Mouse (Mus musculus) layer of hippocampus, postnatal 25 days (tissue): ENCODE measurements around the gene Sult4a1. TPM values are rescaled to one million over a fixed set of nuclear protein-coding genes. Genes with fewer than 3 reads are reported as not detected.
"Not testable (repeated sequence)": the region's sequence is repeated elsewhere in the genome, so short reads cannot be mapped to it uniquely, and the experiment has no call there.

Source experiments
- DNase-seq, 2 experiments: peaks; one replicate each; pipeline ENCODE4 v3.0.0; 2022; ENCODE audit warnings: mixed read lengths in 2 of 2, low spot score in 1 of 2; ENCODE audit errors: extremely low spot score in 1 of 2
- total RNA-seq, 2 experiments: library from RNA; stranded (reverse); gene quantifications; 2 replicates each; pipeline ENCODE4 v1.2.3; 2021

Gene Sult4a1
- total RNA-seq, 2 experiments from 2014 or later = 320 to 354 TPM

DNA sequence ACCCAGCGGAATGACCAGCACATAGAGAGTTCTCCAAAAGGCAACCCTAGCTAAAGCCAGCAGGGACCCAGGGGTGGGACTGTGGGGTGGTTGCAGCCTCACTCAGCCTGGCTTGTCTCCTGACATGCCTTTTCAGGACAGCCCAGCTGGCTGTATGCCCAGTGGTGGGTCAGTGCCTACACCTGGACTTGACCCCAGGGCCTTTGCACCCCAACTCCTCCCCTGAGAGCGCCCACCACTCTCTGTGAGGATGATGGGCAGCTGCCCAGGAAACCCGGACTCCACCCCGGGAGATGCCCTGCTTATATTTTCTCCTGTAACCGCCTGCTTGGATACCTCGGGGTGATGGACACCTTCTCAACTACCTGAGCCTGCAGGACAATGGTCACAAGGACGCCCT is 928 bp downstream of the Sult4a1 start:
- DNase-seq = no peak

DNA sequence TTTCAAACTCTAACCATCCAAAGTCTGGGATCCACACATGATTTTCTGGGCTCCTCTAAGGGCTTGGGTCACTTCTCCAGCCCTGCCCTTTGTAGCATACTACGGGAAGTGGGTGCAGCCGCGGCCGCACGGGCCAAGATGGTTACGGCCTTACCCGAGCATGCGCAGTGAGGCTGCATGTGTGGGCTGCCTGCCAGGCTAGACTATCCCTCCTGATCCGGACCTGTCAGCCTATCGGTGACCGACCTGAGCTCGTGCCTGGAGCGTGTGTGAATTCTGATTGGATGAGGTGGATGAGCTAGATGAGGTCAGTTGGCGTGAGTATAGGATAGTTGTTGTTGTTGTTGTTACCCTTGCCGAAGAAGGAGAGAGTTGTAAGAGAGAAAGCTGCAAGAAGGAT is 8.0 kb downstream of the Sult4a1 start:
- not testable (repeated sequence) for DNase-seq

DNA sequence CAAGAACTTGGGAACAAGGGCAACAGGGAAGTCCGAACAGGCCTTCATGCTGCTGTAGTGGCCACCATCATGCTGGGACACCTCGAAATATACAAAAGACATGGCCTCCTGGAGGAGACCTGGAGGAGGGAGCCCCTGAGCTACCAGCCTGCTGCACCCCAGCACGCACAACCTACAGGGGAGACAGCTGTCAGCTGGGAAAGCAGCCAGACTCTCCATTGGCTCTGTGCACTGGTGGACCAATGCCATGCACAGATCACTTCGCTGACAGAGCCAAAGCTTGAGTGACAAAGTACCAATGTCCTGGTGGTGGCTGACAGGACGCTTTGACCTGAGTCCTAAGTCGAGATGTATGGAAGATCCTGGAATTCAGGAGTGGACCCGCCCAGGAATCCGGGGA is 9.5 kb downstream of the Sult4a1 start:
- no peak for DNase-seq

DNA sequence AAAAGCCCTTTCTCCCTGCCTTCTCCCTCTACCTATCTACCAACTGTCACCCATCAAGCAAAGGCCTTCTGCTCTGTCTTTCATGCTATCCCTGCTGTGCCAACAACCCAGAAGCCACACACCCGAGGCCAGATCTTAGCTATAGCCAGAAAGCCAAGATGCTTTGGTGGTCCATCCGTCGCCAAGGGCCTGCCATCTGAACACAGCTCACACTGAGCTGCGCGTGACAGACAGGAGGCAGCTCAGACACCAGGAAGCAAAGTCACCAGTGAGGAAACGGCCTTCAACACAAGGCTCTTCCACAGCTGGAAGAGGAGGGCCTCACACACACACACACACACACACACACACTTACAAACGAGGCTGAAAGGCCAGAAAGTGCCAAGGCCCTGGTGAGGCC is 10.6 kb downstream of the Sult4a1 start:
- DNase-seq = no peak

DNA sequence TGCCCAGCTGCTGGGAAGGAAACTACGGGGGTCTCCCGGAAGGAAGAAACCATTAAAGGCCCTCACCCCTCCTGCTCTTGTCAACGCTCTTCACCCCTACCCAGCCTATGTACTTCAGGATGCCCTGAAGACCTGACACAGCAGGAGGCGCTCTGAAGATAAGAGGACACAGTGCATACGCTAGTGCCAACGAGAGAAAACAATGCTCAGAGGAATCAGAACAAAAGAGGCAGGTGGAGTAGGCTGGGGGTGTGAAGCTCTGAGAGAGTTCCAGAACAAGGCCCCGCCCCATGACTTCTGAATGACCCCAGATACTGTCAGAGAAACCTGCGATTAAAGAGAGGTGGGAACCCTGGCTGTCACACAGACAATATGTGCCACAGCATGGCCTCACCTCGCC is 18.8 kb downstream of the Sult4a1 start:
- no peak for DNase-seq

DNA sequence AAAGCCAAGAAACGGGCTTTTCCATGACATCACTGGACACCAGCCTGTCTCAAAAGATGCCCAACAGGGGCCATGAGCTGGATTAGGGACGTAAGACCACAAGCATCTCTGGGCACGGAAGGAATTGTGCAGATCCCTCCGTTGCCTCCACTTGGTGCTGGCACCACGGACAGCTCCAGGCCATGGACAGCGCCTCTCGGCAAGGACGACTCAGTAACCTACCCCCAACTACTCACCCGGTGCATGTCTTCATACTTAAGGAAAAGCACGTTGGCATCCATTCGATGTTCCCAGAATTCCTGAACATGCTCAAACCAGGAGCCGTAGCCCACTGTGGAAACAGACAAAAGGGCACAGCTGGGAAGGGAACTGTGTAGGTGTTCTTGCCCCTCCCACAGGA is 19.2 kb downstream of the Sult4a1 start:
- no peak for DNase-seq

DNA sequence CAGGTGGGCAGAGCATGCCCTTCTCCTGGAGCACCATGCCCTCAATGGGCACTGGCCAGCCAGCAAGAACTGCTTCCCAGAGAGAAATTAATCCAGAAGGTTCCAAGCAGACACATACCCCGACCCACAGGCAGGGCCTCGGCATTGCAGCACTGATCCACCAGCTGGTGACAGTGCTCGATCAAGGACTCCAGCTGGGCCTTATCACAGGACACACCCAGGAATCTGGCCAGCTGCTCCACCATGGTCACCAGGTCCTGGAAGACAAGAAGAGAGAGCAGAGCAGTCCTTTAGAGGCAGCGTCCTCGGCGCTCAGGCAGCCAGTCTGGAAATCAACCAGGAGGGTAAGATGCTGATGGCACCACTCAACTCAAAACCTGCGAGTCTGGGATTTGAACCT is 25.5 kb downstream of the Sult4a1 start:
- no peak for DNase-seq

DNA sequence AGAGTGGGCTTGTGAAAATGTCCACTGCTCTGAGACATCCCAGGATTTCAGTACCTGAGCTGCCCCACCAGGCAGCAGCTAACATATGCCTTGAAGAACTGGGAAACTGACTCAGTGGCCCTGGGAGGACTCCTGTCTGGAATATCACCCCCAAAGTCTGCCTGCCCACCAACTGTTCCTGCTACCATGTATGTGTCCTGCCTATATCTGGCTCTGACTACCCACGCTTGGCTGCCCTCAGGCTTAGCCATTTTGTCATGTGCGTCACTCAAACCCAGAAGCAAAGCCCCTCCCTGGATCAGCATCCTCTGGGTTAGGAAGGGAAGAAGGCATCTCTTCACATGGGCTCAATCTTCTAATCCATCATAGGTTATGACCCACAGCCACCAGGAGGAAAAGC is 26.0 kb downstream of the Sult4a1 start:
- DNase-seq = no peak

DNA sequence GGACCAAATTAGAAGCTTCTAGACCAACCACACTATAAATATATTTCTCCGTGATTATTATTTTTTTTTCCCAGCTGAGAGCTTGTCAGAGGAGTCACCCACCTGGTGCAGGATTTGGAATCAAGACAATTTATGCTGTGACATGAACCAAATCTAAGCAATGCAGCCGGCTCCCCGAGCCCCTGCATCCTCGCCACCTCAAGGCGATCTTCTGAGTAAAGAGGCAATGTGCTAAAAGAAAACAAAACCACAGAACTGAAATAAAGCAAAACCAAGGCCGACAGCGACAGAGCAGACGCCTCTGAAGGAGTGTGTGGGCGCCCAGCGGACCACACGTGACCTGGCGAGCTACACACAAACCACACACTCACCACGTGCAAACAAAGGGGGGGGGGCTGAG is 26.9 kb downstream of the Sult4a1 start:
- DNase-seq = no peak

DNA sequence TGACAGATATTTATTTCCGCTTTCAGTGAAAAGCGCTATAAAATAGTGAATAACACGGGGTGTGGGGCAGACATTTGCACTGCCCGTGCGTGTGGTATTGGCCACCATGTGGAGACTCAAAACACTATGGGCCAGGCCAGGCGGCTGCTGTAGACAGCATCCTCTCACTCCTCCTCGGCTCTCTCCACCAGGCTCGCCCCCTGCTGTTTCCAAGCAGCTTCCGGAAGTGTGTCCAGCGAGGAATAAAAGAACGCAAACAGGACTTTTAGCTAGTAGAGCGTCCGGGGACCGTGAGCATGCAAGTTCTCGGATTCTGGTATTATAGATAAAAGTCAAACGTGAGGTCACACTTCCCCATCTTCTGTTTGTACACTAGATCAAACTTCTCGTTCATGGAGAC is 28.4 kb downstream of the Sult4a1 start:
- no peak for DNase-seq

DNA sequence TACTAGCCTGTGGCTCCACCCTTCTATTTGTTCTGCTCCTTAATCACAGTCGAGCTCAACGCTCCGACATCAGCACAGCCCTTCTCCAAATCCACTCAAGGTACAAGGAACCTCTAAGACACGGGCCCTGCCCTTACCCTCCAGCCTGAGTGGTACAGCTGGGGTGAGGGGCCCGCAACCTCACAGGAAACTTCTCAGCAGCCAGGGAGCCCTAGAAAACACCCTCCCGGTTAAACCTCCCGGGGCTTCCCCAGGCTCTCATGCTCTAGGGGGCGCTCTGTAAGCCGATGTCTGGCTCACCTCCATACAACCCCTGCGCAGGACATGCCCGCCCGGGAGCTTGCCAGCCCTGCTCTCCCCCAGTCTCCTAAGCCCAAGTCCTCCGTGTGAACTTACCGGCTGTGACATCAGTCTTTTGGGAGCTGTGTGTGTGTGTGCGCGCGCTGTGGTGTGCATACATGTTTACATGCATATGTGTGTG is 30.8 kb downstream of the Sult4a1 start:
- DNase-seq = peak in 1 of 2 experiments; percentile 55

DNA sequence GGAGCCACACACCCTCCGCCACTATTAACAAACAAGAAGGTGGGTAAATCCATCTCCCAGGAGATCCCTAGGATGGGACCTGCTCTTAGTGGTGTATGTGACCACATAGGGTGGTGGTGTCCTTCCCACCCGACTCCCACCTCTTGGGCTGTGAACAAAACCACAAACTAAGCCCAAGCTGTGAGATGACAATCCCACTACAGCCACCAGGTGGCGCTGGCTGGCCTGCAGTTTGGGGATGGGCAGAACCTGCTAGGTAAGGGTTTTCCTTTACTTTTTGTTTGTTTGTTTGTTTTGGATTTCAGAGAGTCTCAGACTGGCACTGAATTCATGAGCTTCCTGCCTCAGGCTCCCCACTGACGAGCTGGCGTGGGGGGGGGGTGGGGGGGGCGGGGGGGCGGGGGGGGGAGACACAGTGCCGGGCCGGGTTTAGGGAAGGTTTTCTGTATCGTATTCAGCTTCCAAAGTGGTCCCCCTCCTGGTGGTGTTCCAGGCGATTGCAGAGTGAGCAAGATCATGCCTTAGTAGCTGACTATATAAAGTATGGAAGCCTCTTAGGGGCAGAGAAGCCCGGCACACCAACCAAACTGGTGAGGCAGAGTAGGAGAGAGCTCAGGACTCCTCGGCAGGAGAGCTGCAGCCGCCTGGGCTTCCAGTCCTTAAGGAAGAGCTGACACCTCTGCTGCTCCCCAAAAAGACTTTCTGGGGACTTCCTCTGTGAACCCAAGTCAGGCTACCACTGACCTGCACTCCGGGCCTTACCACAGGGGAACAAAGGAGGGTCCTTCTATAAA is 31.4 kb downstream of the Sult4a1 start:
- DNase-seq = peak; percentile 74 to 86

DNA sequence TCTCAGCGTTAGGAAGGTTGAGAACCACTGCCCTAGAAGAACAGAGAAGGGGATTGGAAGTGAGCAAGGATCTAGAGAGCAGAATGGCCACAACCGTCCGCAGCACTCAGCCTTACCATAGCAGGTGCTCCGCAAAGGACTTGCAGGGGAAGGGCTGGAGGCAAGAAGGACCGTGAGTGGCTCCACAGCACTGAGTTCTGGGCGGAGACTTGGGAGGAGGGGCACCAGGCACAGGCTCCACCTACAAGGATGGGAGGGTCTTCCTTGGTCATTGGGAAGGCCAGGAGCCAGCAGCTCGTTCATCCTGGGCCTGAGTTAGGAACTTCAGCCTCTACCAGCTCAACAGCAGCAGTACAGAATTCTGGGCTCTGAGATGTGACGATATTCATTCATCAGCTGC is 32.5 kb downstream of the Sult4a1 start:
- no peak for DNase-seq

DNA sequence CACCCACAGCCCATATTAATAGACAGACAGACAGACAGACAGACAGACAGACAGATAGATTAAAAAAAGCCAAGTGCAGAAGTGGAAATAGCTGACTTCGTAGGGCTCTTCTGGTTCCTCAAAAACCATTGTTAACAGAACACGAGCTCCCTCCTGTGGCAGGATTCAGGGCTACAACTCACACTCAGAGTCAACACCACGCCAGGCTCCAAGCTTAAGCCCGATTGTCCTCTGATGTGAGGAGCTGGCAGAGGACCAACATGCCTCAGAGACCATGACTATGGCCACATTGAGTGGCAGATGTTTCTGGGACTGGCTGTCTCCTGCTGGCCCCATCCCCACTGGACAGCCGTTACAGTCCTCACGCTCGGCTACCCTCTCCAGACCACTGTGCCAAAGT is 33.3 kb downstream of the Sult4a1 start:
- peak; percentile 85 to 96 for DNase-seq

DNA sequence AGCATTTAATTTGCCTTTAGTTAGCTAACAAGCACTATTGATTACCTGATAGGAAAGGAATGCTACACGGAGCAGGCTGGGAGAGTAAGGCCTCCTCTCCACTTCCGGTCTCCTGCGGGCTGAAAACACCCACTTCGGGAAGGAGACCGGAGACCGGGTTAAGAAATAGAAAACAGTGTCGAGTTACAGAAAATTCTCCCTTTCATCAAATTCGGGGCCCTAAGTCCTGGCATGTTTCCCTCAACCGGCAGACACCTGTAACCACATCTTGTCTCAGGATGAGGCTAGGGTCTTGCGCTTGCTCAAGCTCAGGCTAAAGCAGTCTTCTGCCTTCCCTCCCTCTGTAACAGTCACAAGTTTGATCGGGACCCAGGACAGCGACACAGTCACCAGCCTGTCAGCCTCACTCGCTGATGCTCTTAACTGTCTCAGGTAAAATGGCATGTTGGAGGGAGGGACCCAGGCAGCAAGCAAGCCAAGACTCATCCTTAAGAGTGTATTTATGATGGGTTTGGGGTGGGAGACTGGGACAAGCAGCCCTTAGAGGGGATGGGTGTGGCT is 35.4 kb downstream of the Sult4a1 start:
- DNase-seq = no peak

DNA sequence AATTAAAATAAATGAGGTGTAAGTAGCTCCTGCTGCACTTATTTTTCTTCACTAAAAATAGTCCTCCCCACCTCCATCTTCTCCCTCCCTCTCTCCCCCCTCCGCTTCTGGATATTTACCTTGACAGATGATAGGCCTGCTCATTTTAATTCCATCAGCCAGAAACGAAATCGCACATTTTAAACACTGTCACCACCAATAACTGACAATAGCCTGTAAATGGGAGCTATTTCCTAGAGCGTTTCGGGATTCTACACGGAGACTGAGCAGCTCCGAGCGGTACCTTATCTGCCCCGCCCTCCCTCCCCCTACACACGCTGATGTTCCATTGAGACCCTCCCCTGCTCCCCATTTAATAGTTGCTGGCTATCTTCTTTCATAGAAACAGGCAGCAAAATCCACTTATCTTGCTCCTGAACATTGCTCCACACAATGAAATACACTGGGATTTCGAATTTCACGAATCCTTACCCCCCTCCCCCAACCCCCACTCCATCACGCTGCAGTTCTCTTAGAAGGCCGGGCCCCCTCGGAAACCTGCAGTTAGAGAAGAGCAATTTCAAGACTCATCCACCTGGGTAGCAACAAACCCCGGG is 36.0 kb downstream of the Sult4a1 start:
- DNase-seq = no peak

DNA sequence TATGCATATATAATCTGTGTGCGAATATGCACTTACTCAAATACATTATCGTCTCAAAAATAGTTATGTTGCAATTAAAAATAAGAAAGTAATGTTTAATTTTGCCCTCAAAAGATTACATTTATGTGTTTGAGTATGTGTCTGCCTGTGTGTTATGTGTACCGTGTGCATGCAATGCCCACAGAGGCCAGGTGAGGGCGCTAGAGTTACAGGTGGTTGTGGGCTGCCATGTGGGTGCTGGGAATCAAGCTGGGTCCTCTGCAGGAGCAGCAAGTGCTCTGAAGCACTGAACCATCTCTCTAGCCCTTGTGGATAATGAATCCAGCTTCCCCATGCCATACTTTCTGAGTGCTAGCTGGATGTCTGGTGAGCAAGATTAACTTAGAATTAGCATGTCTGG is 39.9 kb downstream of the Sult4a1 start:
- no peak for DNase-seq

DNA sequence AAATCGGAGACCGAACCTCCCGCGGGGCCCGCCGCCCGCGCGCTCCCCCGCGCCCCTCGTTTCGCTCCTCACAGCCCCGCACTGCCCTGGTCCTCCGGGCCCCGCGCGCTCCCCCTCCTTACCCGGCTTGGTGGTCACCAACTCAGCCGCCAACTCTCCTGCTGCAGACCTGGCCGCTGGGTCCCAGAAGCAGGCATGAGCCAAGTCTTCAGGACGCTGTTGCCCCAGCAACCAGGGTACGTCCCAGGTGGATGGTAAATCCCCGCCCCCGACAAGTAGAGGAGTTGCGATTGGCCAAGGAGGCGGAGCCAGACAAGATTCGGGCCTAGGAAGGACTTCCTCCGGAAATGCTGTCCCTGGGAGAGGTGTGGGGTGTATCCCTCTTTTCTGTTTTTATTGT is 40.4 kb downstream of the Sult4a1 start, which contains the start of gene Efcab6:
TSS of gene Efcab6 (minus strand) at position 240 of the 400 bp plus-strand sequence.
- peak in 1 of 2 experiments; percentile 24 for DNase-seq

DNA sequence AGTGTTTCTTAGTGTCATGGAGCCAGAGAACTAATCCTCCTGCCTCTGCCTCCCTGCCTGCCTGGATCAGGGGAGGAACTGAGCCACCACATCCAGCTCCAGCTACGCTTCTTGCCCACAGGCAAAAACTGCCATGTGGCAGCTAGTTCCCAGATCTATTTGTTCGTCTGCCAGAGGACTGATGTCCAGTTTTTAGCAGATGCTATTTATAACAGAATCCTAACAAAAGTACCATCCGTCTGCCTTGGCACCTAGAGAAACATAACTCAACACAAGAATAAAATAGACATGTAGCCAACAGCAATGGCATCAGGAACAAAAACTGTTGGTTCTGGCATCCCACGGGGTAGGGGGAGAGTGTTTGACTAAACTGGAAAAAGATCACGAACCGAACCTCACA is 46.7 kb downstream of the Sult4a1 start:
- no peak for DNase-seq

DNA sequence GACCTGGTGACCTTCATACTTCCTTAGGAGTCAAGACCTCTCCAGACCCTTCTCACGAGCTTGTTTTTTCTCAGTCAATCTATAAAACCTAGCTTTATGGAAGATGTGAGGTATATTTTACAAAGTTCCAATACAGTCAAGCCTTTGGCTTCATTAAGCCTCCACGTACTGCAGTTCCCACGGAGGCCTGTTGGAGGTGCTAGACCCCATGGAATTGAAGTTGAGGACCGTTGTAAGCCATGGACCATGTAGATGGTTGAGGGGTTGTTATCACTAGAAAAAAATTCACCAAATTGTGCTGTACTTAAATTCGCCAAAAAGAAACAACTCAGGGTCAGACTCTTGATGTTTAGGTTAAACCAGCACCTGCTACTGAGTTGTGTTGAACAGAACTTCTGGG is 49.5 kb downstream of the Sult4a1 start:
- no peak for DNase-seq

DNA sequence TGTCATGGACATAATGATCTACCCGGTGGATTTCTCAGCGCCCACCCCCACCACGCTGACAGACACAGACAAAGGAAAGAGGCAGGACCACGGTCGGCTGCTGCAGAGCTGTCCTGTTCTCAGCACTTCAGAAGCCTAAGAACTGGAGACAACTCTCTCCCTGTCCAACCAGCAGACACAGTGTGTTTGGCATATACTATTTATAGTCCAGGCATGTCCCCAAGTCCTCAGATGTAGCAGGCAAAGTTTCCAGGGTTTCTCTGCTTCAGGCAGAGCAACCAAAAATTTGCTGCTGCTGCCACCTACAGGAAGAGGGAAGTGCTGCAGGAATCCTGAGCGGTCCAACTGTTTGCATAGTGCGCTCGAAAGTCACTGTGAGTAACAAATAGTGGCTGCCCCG is 51.7 kb downstream of the Sult4a1 start:
- DNase-seq = peak; percentile 81 to 92

DNA sequence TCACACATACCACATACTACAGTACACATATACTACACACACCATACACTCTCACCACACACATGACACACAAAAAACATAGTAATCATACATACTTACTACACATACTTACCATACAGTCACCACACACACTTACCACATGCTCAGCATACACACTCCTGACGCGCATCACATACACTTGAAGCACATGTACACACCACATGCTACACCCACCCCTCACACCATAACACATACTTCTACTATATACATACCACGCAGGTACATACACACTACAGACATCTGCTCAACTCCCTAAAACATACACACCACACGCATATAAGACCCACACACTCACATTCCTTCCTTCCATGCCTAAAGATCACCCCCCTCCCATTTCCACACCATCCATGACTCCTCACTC is 52.3 kb downstream of the Sult4a1 start:
- no peak for DNase-seq
